Mouse (Mus musculus) embryonic facial prominence, embryonic 12.5 days (tissue): ENCODE measurements around the gene Hypk. TPM values are rescaled to one million over a fixed set of nuclear protein-coding genes. Genes with fewer than 3 reads are reported as not detected.

Source experiments
- microRNA-seq: library from miRNA; unstranded; fragments of <30 nt; microRNA quantifications from one replicate; pipeline ENCODE4, GENCODE M21; 2017
- polyA plus RNA-seq: library from polyadenylated mRNA; unstranded; fragments of >200 nt; fragmentation: Nextera tagmentation; extraction: Ambion mirVana; gene quantifications from 2 replicates; pipeline ENCODE4 v1.2.1, GENCODE M21; 2016

The Hypk gene
- polyA plus RNA-seq, 1 experiment from 2014 or later = 128 TPM

Small RNA genes within 50 kb of the gene (microRNA-seq; reads per million reads assigned to microRNA genes)
- not detected for gene Gm22953

Other genes starting within 250 kb of the Hypk start
- gene Trp53bp1, start 181.9 kb upstream of the Hypk start, polyA plus RNA-seq = 125 and 128 TPM in 2 replicates
- 3.9 and 4.4 TPM in 2 replicates for gene Map1a, start 163.7 kb upstream of the Hypk start, polyA plus RNA-seq
- gene Ppip5k1, start 97.9 kb upstream of the Hypk start, polyA plus RNA-seq = 13.4 and 13.9 TPM in 2 replicates
- 10.2 and 13.0 TPM in 2 replicates for gene Ckmt1, start 95.6 kb upstream of the Hypk start, polyA plus RNA-seq
- 0.03 TPM in 1 of 2 replicates, not detected in the other for gene Strc, start 66.1 kb upstream of the Hypk start, polyA plus RNA-seq
- gene Pdia3, start 39.5 kb upstream of the Hypk start, polyA plus RNA-seq = 634 and 678 TPM in 2 replicates
- gene Catsper2, start 39.5 kb upstream of the Hypk start, polyA plus RNA-seq = 2.1 and 4.2 TPM in 2 replicates
- gene Ell3, start 9.0 kb upstream of the Hypk start, polyA plus RNA-seq = 12.4 and 15.6 TPM in 2 replicates
- gene Serf2, start 4.1 kb upstream of the Hypk start, polyA plus RNA-seq = 495 and 504 TPM in 2 replicates
- gene Serinc4, start 3.5 kb downstream of the Hypk start, polyA plus RNA-seq = not detected in 2 replicates
- gene Mfap1b, start 20.8 kb downstream of the Hypk start, polyA plus RNA-seq = 62.6 and 64.2 TPM in 2 replicates
- gene Mfap1a, start 53.4 kb downstream of the Hypk start, polyA plus RNA-seq = 32.5 and 33.0 TPM in 2 replicates
- 8.0 and 8.2 TPM in 2 replicates for gene Wdr76, start 53.4 kb downstream of the Hypk start, polyA plus RNA-seq